Mouse (Mus musculus): Measurements from ENCODE around the gene Cmc1. TPM values are rescaled to one million over a fixed set of nuclear protein-coding genes. Genes with fewer than 3 reads are reported as not detected.
"Not testable (repeated sequence)": the region's sequence is repeated elsewhere in the genome, so short reads cannot be mapped to it uniquely, and the experiment has no call there.

Gene Cmc1
- polyA plus RNA-seq, 1 experiment from 2014 or later, result 134 TPM

GRCm38 (mm10) chr9:118151221-118151507 lies 1.2 kb upstream of the Cmc1 start:
- H3K9ac ChIP-seq (ENCODE audit: low read depth, low read length), result no peak overlapping the region
- H3K27me3 ChIP-seq (replicated peaks; ENCODE audit: control insufficient read depth, insufficient read depth, low read length), result no peaks in the 10 kb centered on the region
- no peak for TF ChIP-seq CTCF (IDR thresholded peaks at IDR 0.05; ENCODE audit: low read depth)
- H3K4me1 ChIP-seq (replicated peaks; ENCODE audit: control insufficient read depth, insufficient read depth, low read length), result peaks cover 6% of the 10 kb centered on the region; the same call in 1 of the 2 replicates
- no peak for ATAC-seq
- no peak overlapping the region for H3K4me3 ChIP-seq (ENCODE audit: low read depth, low read length)
- H3K4me2 ChIP-seq (replicated peaks; ENCODE audit: low read depth), result no peak overlapping the region
- H3K36me3 ChIP-seq (ENCODE audit: control insufficient read depth, insufficient read depth), result no peaks in the 10 kb centered on the region
- no peaks in the 10 kb centered on the region for H3K9me3 ChIP-seq (ENCODE audit: control insufficient read depth)
- 92% methylated on average over 1 of the region's 1 CpGs for WGBS
- H3K27ac ChIP-seq (ENCODE audit: low read depth, low read length), result no peak overlapping the region

DNA sequence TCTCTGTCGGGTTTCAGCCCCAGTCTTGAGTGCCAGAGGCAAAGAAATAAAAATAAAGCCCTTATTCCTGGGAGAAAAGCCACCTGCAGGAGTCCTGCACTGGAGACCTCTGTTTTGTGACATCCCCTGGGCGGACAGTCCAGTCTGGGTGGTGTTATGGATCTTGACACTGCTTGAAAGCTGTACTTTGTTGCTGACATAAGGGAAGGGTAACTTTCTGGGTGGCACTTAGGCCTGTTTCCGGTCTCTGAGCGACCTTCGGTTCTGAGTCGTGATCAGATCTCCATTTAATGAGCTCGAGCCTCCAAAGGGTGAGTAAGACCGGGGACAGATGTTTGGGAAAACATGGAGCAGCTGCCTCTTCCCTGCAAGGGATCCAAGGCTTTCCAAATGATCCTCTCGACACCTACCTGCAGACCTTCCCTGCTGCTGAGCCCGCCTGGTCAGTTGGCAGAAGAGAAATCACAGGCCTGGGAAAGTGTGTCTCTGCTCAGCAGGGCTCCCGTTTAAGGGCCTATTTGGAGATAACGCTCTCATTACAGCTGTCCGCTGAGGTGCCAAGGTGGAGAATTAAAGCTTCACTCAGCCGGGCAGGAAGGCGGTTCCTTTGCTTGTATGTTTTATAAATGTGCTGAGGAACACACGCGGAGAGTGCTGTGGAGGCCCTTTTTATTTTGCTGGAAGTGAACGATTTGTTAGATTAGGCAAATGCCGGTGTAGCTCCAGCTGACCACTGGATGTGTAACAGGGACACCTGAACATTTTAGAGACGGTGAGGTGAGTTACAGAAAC lies 648 bp upstream of the Cmc1 start:
- Histone ChIP-seq H3K27me3 (replicated peaks; ENCODE audit: control insufficient read depth, insufficient read depth, low read length) (no peaks in the 10 kb centered on the region), H3K27ac (ENCODE audit: low read depth, low read length) (no peak overlapping the region), H3K4me1 (replicated peaks; ENCODE audit: control insufficient read depth, insufficient read depth, low read length) (peaks cover 6% of the 10 kb centered on the region; the same call in 1 of the 2 replicates), H3K36me3 (ENCODE audit: control insufficient read depth, insufficient read depth) (no peaks in the 10 kb centered on the region), H3K4me3 (ENCODE audit: low read depth, low read length) (no peak overlapping the region), H3K9me3 (ENCODE audit: control insufficient read depth) (no peaks in the 10 kb centered on the region), H3K4me2 (replicated peaks; ENCODE audit: low read depth) (no peak overlapping the region), H3K9ac (ENCODE audit: low read depth, low read length) (no peak overlapping the region)
- WGBS, result 84% methylated on average over 20 of the region's 20 CpGs
- peak; percentile 9; the same call in 1 of the 2 replicates for ATAC-seq
- TF ChIP-seq CTCF (IDR thresholded peaks at IDR 0.05; ENCODE audit: low read depth), result no peak

- not testable (repeated sequence) for H3K27ac ChIP-seq (ENCODE audit: low read depth, low read length); H3K4me2 ChIP-seq (replicated peaks; ENCODE audit: low read depth); H3K9ac ChIP-seq (ENCODE audit: low read depth, low read length); H3K4me3 ChIP-seq (ENCODE audit: low read depth, low read length); H3K4me1 ChIP-seq (replicated peaks; ENCODE audit: control insufficient read depth, insufficient read depth, low read length); ATAC-seq; H3K27me3 ChIP-seq (replicated peaks; ENCODE audit: control insufficient read depth, insufficient read depth, low read length); H3K9me3 ChIP-seq (ENCODE audit: control insufficient read depth)
- WGBS, result 45% methylated on average over 2 of the region's 3 CpGs
- H3K36me3 ChIP-seq (ENCODE audit: control insufficient read depth, insufficient read depth), result peaks cover 17% of the 10 kb centered on the region
Observed at GRCm38 (mm10) chr9:118140356-118140755, 9.6 kb downstream of the Cmc1 start.

- Histone ChIP-seq H3K4me2 (replicated peaks; ENCODE audit: low read depth) (no peak overlapping the region), H3K4me1 (replicated peaks; ENCODE audit: control insufficient read depth, insufficient read depth, low read length) (no peaks in the 10 kb centered on the region), H3K27ac (ENCODE audit: low read depth, low read length) (no peak overlapping the region), H3K9me3 (ENCODE audit: control insufficient read depth) (no peaks in the 10 kb centered on the region), H3K36me3 (ENCODE audit: control insufficient read depth, insufficient read depth) (peaks cover 6% of the 10 kb centered on the region; the same call in 1 of the 2 replicates), H3K9ac (ENCODE audit: low read depth, low read length) (no peak overlapping the region), H3K4me3 (ENCODE audit: low read depth, low read length) (no peak overlapping the region), H3K27me3 (replicated peaks; ENCODE audit: control insufficient read depth, insufficient read depth, low read length) (no peaks in the 10 kb centered on the region)
- TF ChIP-seq CTCF (IDR thresholded peaks at IDR 0.05; ENCODE audit: low read depth), result no peak
- ATAC-seq, result no peak
- 45% methylated on average over 2 of the region's 2 CpGs for WGBS
Observed at GRCm38 (mm10) chr9:118110360-118110710, 39.6 kb downstream of the Cmc1 start.

GRCm38 (mm10) chr9:118109697-118110359 lies 40.1 kb downstream of the Cmc1 start:
- Histone ChIP-seq H3K4me1 (replicated peaks; ENCODE audit: control insufficient read depth, insufficient read depth, low read length) (no peaks in the 10 kb centered on the region), H3K36me3 (ENCODE audit: control insufficient read depth, insufficient read depth) (peaks cover 3% of the 10 kb centered on the region; the same call in 1 of the 2 replicates), H3K9ac (ENCODE audit: low read depth, low read length) (no peak overlapping the region), H3K4me3 (ENCODE audit: low read depth, low read length) (no peak overlapping the region), H3K27ac (ENCODE audit: low read depth, low read length) (no peak overlapping the region), H3K9me3 (ENCODE audit: control insufficient read depth) (no peaks in the 10 kb centered on the region), H3K27me3 (replicated peaks; ENCODE audit: control insufficient read depth, insufficient read depth, low read length) (no peaks in the 10 kb centered on the region), H3K4me2 (replicated peaks; ENCODE audit: low read depth) (no peak overlapping the region)
- TF ChIP-seq CTCF (IDR thresholded peaks at IDR 0.05; ENCODE audit: low read depth), result no peak
- ATAC-seq, result no peak
- 81% methylated on average over 7 of the region's 7 CpGs for WGBS

DNA sequence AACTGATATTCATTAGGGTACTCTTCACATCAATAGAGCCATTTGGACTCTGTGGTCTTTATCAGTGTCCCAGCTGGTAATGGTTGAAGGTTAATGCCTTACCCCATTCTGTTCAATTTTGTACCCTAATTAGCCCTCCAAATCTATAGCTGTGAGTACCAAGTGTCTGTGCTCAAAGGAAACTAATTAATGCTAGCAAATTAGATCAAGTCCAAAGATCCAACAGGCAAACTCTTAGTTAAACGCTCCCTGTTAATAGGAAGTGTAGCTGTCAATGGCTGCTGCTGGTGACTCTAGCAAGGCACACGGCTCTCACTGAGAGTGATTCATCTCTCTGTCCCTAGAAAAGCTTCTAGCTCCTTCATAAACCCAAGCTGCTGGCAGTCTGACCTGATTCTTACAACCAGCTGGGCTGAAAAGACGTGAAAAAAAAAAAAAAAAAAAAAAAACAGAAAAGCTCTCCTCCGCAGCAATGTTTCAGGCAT lies 41.4 kb downstream of the Cmc1 start:
- H3K4me2 ChIP-seq (replicated peaks; ENCODE audit: low read depth), result no peak overlapping the region
- WGBS, result 63% methylated on average over 4 of the region's 4 CpGs
- no peaks in the 10 kb centered on the region for H3K9me3 ChIP-seq (ENCODE audit: control insufficient read depth)
- no peak overlapping the region for H3K4me3 ChIP-seq (ENCODE audit: low read depth, low read length)
- ATAC-seq, result no peak
- H3K27ac ChIP-seq (ENCODE audit: low read depth, low read length), result no peak overlapping the region
- H3K4me1 ChIP-seq (replicated peaks; ENCODE audit: control insufficient read depth, insufficient read depth, low read length), result no peaks in the 10 kb centered on the region
- no peaks in the 10 kb centered on the region for H3K36me3 ChIP-seq (ENCODE audit: control insufficient read depth, insufficient read depth)
- no peak overlapping the region for H3K9ac ChIP-seq (ENCODE audit: low read depth, low read length)
- no peaks in the 10 kb centered on the region for H3K27me3 ChIP-seq (replicated peaks; ENCODE audit: control insufficient read depth, insufficient read depth, low read length)
- no peak for TF ChIP-seq CTCF (IDR thresholded peaks at IDR 0.05; ENCODE audit: low read depth)
